Mouse (Mus musculus) c-Kit-positive CD71-negative TER-119-negative erythroid progenitor cells, embryonic 14.5 days (primary cell): ENCODE results near the gene Umad1.

Experiments
- DNase-seq: peaks from one replicate; pipeline ENCODE4 v3.0.0-alpha.2; 2013; ENCODE audit warnings: low read depth

Gene Umad1

DNA sequence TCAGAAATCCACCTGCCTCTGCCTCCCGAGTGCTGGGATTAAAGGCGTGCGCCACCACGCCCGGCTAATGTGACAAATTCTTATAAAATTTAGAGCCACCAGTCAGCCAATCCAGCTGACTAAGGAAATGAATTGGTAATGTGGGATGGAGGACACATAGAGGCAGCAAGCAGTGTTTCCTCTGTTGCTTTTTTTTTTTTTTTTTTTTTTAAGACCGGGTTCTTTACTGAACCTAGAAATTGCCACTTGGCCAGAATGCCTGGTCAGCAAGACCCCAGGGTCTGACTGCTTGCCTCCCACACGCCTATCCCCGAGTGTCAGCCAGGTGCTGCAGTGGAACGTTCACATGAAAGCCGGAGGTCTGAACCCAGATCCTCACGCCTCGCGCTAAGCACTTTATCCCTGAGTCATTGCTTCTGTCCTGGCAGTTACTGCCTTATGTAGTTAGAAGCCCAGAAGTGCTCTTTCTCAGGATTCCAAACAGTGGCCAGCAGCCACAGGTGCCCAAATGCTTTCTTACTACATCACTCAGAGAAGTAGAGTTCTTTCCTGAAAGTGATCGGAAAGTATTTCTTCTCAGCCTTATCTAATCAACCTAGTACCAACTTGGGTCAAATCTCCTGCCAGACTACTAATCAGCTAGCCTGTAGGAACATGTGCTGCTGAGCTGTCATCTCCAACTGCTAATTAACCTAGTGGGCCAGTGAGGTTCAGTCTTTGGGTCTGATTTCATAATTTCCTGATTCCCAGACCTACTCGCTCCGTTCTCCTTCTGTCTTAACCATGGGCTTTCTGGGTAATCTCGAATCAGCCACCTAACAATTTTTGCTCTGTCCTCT is 225.6 kb downstream of the Umad1 start:
- no peak for DNase-seq

DNA sequence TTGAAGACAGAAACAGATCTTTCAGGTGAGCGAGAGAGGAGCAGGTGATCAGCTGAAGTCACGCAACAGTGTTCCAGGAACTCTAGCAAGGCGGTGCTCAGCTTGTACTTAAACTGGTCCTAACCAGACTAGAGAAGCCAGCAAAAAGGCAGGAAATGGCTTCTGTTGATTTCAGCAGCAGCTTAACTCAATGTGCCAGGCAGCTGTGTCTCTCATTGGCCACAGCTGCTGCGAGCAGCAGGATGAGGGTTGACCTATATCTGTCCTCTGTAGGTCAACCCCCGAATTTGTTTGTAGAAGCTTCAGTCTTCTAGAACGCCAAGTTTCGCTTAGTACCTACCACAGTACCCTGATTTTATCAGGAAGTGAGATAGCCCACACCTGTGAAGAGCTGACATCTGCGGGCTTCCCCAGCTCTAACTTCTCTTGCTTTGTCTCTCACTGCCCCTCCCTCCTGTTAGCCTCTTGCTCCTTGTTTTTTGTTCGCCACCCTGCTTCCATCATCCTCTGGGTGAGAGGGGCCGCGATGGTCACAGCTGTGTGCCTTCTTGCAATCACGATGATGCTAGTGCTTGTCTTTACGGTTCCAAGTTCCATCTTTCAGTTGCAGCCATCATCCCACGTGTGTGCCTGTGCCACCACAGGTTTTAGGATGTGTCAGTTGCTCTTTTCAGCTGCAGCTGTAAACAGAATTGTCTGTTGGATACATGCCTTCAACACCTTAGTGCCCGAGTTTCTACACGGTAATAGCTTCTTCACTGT is 226.5 kb downstream of the Umad1 start:
- no peak for DNase-seq

GRCm38 (mm10) chr6:8486391-8487043 is 227.4 kb downstream of the Umad1 start:
- DNase-seq, result no peak

DNA sequence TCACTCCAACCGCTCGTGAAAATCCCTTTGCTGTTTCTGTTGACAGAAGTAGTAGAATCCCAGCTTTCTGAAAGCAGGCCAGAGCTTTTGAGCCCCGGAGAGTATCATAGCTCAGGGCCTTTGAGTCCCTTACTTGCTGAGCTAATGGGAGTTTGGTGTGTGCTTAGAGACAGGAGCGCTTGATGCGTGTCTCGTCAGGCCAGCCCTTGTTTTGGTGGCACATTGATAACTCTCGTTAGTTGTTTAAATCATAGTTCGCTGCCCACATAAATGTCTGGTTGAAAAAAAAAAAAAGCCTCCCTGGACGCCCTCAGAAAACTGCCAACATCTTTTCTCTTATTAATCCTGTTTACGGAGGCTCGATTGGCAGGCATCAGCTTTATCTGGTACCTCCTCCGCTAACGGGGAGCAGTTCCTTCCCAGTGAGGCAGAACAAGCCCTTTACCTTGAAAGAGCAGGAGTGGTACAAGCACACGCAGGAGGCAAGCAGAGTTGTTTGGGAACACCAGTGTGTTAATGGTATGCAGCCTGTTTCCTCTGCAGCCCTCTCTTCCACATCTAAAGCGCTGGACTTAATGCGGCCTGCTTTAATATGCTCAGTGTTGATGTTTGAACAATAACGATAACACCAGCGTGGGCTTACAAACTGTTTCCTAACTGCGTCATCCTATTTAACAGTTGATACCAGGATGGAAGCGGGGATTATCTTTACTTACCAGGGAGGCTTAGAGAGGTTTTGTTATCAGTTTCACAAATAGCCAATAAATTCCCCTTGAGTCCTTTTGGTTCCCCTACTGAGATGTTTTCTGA is 228.2 kb downstream of the Umad1 start:
- DNase-seq, result no peak

DNA sequence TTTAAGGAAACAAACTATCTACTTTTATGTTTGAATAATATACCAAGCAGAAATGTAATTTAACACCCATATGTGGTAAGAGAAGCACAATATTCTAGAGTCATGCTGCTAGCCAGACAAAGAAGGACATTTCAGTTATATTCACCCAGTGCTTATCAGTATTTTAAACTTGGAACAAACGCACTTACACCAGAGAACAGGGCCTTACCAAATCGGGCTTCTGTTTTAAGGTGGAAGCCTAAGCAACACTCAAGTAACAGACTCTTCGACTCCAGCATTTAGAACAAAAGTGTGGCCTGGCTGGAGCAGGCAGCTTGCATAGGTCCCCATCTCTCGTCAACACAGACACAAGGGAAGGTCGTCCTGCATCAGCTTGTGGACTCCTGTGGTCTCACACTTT is 229.2 kb downstream of the Umad1 start:
- no peak for DNase-seq

GRCm38 (mm10) chr6:8489266-8489665 is 230.2 kb downstream of the Umad1 start:
- no peak for DNase-seq

GRCm38 (mm10) chr6:8489938-8490585 is 231.0 kb downstream of the Umad1 start:
- DNase-seq, result no peak

DNA sequence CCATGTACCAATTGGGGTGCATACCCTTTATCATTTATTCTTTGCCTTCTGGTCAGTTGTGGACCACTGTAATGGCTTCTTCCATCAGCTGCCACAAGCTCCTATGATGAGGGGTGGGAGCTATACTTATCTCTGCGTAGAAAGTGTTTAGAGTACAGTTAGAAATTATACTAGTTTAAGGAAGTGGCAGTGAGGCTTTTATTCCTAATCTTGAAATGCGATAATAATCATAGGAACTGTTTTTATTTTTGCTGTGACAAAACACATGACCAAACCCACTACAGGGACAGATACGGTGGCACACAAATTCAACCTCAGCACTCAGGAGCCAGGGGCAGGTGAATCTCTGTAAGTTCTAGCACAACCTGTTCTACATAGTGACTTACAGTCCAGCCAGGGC is 233.2 kb downstream of the Umad1 start:
- DNase-seq, result no peak

- DNase-seq, result no peak
Observed at GRCm38 (mm10) chr6:8495109-8495826, 236.2 kb downstream of the Umad1 start.

- DNase-seq, result no peak
Observed at GRCm38 (mm10) chr6:8495827-8496222, 236.7 kb downstream of the Umad1 start.

- DNase-seq, result no peak
Observed at GRCm38 (mm10) chr6:8497234-8497867, 238.3 kb downstream of the Umad1 start.

DNA sequence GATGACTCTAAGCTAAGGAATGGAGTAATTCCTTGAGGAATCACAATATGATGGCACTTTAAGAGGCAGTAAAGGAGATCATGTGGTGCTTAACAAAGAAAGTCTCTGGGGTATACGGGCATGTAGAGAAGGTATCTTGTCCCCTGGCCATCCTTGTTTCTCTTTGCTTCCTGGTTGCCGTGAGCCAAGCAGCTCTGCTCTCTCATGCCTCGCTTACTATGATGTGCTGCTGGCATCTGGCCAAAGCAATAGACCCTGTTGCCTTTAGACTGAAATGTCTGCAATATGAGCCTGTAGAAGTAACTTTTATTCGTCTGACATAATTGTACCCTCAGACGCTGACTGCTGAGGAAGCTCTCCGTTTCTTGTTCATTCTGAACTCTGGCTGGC is 238.8 kb downstream of the Umad1 start:
- no peak for DNase-seq

GRCm38 (mm10) chr6:8498961-8499360 is 239.9 kb downstream of the Umad1 start:
- DNase-seq, result no peak

DNA sequence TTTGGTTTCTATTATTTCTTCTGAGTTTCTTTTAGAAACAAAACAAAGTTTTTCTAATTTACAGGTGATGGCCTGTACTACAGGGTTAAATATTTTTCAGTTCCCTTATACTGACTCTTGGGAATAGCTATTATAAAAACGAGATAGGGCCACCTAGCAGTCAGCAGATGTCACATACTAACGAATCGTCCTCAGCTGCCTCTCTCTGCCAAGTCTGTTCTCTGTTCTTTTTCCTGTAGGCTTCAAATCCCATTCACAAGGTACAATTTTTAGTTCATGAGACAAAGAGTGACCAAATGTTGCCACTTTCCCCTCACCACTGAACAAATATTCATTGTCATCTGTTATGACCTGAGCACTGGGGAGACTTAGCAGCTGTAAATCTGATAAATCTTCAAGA is 244.9 kb downstream of the Umad1 start:
- DNase-seq, result no peak

- no peak for DNase-seq
Observed at GRCm38 (mm10) chr6:8504521-8505228, 245.6 kb downstream of the Umad1 start.

- DNase-seq, result no peak
Observed at GRCm38 (mm10) chr6:8506631-8507030, 247.5 kb downstream of the Umad1 start.
